Mouse (Mus musculus) embryonic facial prominence, embryonic 11.5 days (tissue): Measurements from ENCODE around the gene Nrk. TPM values are rescaled to one million over a fixed set of nuclear protein-coding genes. Genes with fewer than 3 reads are reported as not detected.
A peak's percentile ranks its signal among the peaks of the same experiment; 100 is the strongest.

Experiments
- ATAC-seq: fragments of 200-750 bp; cut with Nextera tagmentation; replicated peaks from 2 replicates; pipeline ENCODE4 v1.8.0; 2017; ENCODE audit warnings: low read depth; ENCODE audit not compliant: insufficient number of reproducible peaks, low FRiP score, low TSS enrichment
- DNase-seq: peaks from one replicate; pipeline ENCODE4 v3.0.0-alpha.2; 2015; ENCODE audit warnings: low spot score
- H3K27ac ChIP-seq: fragments of 300-500 bp; sonication (generic); replicated peaks from 2 replicates; pipeline ENCODE4 v1.5.1; 2014; ENCODE audit warnings: mild to moderate bottlenecking, low read depth, low read length, control low read depth
- H3K27me3 ChIP-seq: fragments of 300-500 bp; sonication (generic); 2 replicates; pipeline ENCODE4 v1.6.1; 2014; ENCODE audit warnings: mild to moderate bottlenecking, low read length, moderate library complexity, mixed read lengths; ENCODE audit not compliant: control insufficient read depth, insufficient read depth
- H3K36me3 ChIP-seq: fragments of 300-500 bp; sonication (generic); replicated peaks from 2 replicates; pipeline ENCODE4 v1.6.1; 2014; ENCODE audit warnings: low read depth, mild to moderate bottlenecking, low read length, moderate library complexity, mixed read lengths; ENCODE audit not compliant: control insufficient read depth, insufficient read depth
- H3K4me1 ChIP-seq: fragments of 300-500 bp; sonication (generic); 2 replicates; pipeline ENCODE4 v1.6.1; 2014; ENCODE audit warnings: low read length, mixed read lengths; ENCODE audit not compliant: control insufficient read depth, insufficient read depth
- H3K4me2 ChIP-seq: fragments of 300-500 bp; sonication (generic); 2 replicates; pipeline ENCODE4 v1.6.1; 2014; ENCODE audit warnings: low read depth, mild to moderate bottlenecking, control low read depth, low read length, moderate library complexity
- H3K4me3 ChIP-seq: fragments of 300-500 bp; sonication (generic); 2 replicates; pipeline ENCODE4 v1.5.1; 2014; ENCODE audit warnings: low read depth, low read length, control low read depth
- H3K9ac ChIP-seq: fragments of 300-500 bp; sonication (generic); replicated peaks from 2 replicates; pipeline ENCODE4 v1.6.1; 2014; ENCODE audit warnings: mild to moderate bottlenecking, control low read depth, low read length
- H3K9me3 ChIP-seq: fragments of 300-500 bp; sonication (generic); replicated peaks from 2 replicates; pipeline ENCODE4 v1.6.1; 2016; ENCODE audit warnings: mild to moderate bottlenecking, low read length, inconsistent platforms, mixed read lengths; ENCODE audit not compliant: control insufficient read depth
- WGBS: fragments of 180-500 bp; shearing (Covaris S2); extraction: QIAGEN DNeasy Blood & Tissue Kit; methylation state at CpG from one replicate; pipeline ENCODE4 v1.1.7; 2014; 5-methylcytosine and 5-hydroxymethylcytosine counted together
- polyA plus RNA-seq: library from polyadenylated mRNA; unstranded; fragments of >200 nt; fragmentation: Nextera tagmentation; extraction: Ambion mirVana; gene quantifications from 2 replicates; pipeline ENCODE4 v1.2.1, GENCODE M21; 2014

The Nrk gene
- polyA plus RNA-seq, 1 experiment from 2014 or later, result 14.0 TPM

- no peak overlapping the region for H3K4me3 ChIP-seq
- H3K9me3 ChIP-seq, result no peaks in the 10 kb centered on the region
- no peak overlapping the region for H3K4me2 ChIP-seq
- no peak overlapping the region for H3K9ac ChIP-seq
- no peak for ATAC-seq
- 79% methylated on average over 3 of the region's 3 CpGs for WGBS
- H3K36me3 ChIP-seq, result no peaks in the 10 kb centered on the region
- H3K27ac ChIP-seq, result no peak overlapping the region
- H3K4me1 ChIP-seq, result no peaks in the 10 kb centered on the region
- no peaks in the 10 kb centered on the region for H3K27me3 ChIP-seq
- no peak for DNase-seq
These were observed 100.3 kb downstream of the Nrk start for GRCm38 (mm10) chrX:139014524-139014923.

GRCm38 (mm10) chrX:139016540-139016939 lies 102.3 kb downstream of the Nrk start:
- WGBS, result 69% methylated on average over 1 of the region's 1 CpGs
- Histone ChIP-seq H3K4me3 (no peak overlapping the region), H3K4me1 (no peaks in the 10 kb centered on the region), H3K9ac (no peak overlapping the region), H3K36me3 (no peaks in the 10 kb centered on the region), H3K9me3 (no peaks in the 10 kb centered on the region), H3K4me2 (no peak overlapping the region), H3K27me3 (no peaks in the 10 kb centered on the region), H3K27ac (no peak overlapping the region)
- ATAC-seq (no peak), DNase-seq (peak; percentile 6)

GRCm38 (mm10) chrX:139026532-139027097 lies 112.4 kb downstream of the Nrk start:
- no peaks in the 10 kb centered on the region for H3K9me3 ChIP-seq
- no peak overlapping the region for H3K4me2 ChIP-seq
- H3K9ac ChIP-seq, result no peak overlapping the region
- no peaks in the 10 kb centered on the region for H3K4me1 ChIP-seq
- no peak overlapping the region for H3K27ac ChIP-seq
- WGBS, result 70% methylated on average over 3 of the region's 3 CpGs
- H3K27me3 ChIP-seq, result no peaks in the 10 kb centered on the region
- ATAC-seq (no peak), DNase-seq (no peak)
- H3K4me3 ChIP-seq, result no peak overlapping the region
- H3K36me3 ChIP-seq, result no peaks in the 10 kb centered on the region

GRCm38 (mm10) chrX:139027296-139027695 lies 113.1 kb downstream of the Nrk start:
- 50% methylated on average over 5 of the region's 5 CpGs for WGBS

GRCm38 (mm10) chrX:139027909-139028308 lies 113.7 kb downstream of the Nrk start:
- 62% methylated on average over 6 of the region's 6 CpGs for WGBS
- H3K4me2 ChIP-seq, result no peak overlapping the region
- H3K4me1 ChIP-seq, result no peaks in the 10 kb centered on the region
- ATAC-seq (no peak), DNase-seq (no peak)
- no peaks in the 10 kb centered on the region for H3K9me3 ChIP-seq
- no peaks in the 10 kb centered on the region for H3K36me3 ChIP-seq
- no peaks in the 10 kb centered on the region for H3K27me3 ChIP-seq
- no peak overlapping the region for H3K4me3 ChIP-seq
- H3K9ac ChIP-seq, result no peak overlapping the region
- H3K27ac ChIP-seq, result no peak overlapping the region

More at GRCm38 (mm10) chrX:139027296-139027695, 113.1 kb downstream of the Nrk start:
- no peaks in the 10 kb centered on the region for H3K9me3 ChIP-seq
- H3K4me3 ChIP-seq, result no peak overlapping the region
- no peak overlapping the region for H3K4me2 ChIP-seq
- H3K27me3 ChIP-seq, result no peaks in the 10 kb centered on the region
- no peaks in the 10 kb centered on the region for H3K36me3 ChIP-seq
- H3K27ac ChIP-seq, result no peak overlapping the region
- no peak overlapping the region for H3K9ac ChIP-seq
- peak; percentile 36 for DNase-seq
- H3K4me1 ChIP-seq, result no peaks in the 10 kb centered on the region
- no peak for ATAC-seq

GRCm38 (mm10) chrX:139037666-139038065 lies 123.4 kb downstream of the Nrk start:
- H3K27me3 ChIP-seq, result no peaks in the 10 kb centered on the region
- H3K9me3 ChIP-seq, result no peaks in the 10 kb centered on the region
- H3K4me1 ChIP-seq, result no peaks in the 10 kb centered on the region
- ATAC-seq (no peak), DNase-seq (no peak)
- H3K27ac ChIP-seq, result no peak overlapping the region
- 85% methylated on average over 1 of the region's 1 CpGs for WGBS
- no peak overlapping the region for H3K4me2 ChIP-seq
- no peak overlapping the region for H3K4me3 ChIP-seq
- no peaks in the 10 kb centered on the region for H3K36me3 ChIP-seq
- H3K9ac ChIP-seq, result no peak overlapping the region

GRCm38 (mm10) chrX:139039314-139039713 lies 125.1 kb downstream of the Nrk start:
- 82% methylated on average over 2 of the region's 2 CpGs for WGBS
- Histone ChIP-seq H3K27me3 (no peaks in the 10 kb centered on the region), H3K4me2 (no peak overlapping the region), H3K9ac (no peak overlapping the region), H3K4me1 (no peaks in the 10 kb centered on the region), H3K4me3 (no peak overlapping the region), H3K27ac (no peak overlapping the region), H3K36me3 (no peaks in the 10 kb centered on the region), H3K9me3 (no peaks in the 10 kb centered on the region)
- no peak for ATAC-seq
- no peak for DNase-seq

- Histone ChIP-seq H3K27ac (no peak overlapping the region), H3K36me3 (no peaks in the 10 kb centered on the region), H3K9ac (no peak overlapping the region), H3K9me3 (no peaks in the 10 kb centered on the region), H3K4me1 (no peaks in the 10 kb centered on the region), H3K4me2 (no peak overlapping the region), H3K27me3 (no peaks in the 10 kb centered on the region), H3K4me3 (no peak overlapping the region)
- no peak for DNase-seq
- no peak for ATAC-seq
- 88% methylated on average over 1 of the region's 1 CpGs for WGBS
These were observed 126.9 kb downstream of the Nrk start for GRCm38 (mm10) chrX:139041148-139041547.
